Mouse (Mus musculus) kidney, embryonic 14.5 days (tissue): ENCODE measurements around the gene Stxbp5. TPM values are rescaled to one million over a fixed set of nuclear protein-coding genes. Genes with fewer than 3 reads are reported as not detected.
"Not testable (repeated sequence)": the region's sequence is repeated elsewhere in the genome, so short reads cannot be mapped to it uniquely, and the experiment has no call there.

Experiments used
- ATAC-seq: fragments of 200-750 bp; cut with Nextera tagmentation; 2 replicates; pipeline ENCODE4 v1.8.0; 2017; ENCODE audit warnings: moderate number of reproducible peaks, mild to moderate bottlenecking, moderate TSS enrichment, moderate library complexity; ENCODE audit not compliant: low FRiP score, low TSS enrichment
- H3K27ac ChIP-seq: fragments of 300-500 bp; sonication (generic); 2 replicates; pipeline ENCODE4 v1.5.1; 2014; ENCODE audit warnings: low read depth, mild to moderate bottlenecking, low read length, moderate library complexity, mixed read lengths
- H3K27me3 ChIP-seq: fragments of 300-500 bp; sonication (generic); 2 replicates; pipeline ENCODE4 v1.6.1; 2014; ENCODE audit warnings: mild to moderate bottlenecking, low read length; ENCODE audit not compliant: control insufficient read depth, insufficient read depth
- H3K36me3 ChIP-seq: fragments of 300-500 bp; sonication (generic); 2 replicates; pipeline ENCODE4 v1.6.1; 2014; ENCODE audit warnings: low read length, mixed read lengths; ENCODE audit not compliant: control insufficient read depth, insufficient read depth
- H3K4me1 ChIP-seq: fragments of 300-500 bp; sonication (generic); 2 replicates; pipeline ENCODE4 v1.6.1; 2014; ENCODE audit warnings: low read length, mixed read lengths; ENCODE audit not compliant: control insufficient read depth, insufficient read depth
- H3K4me2 ChIP-seq: fragments of 300-500 bp; sonication (generic); replicated peaks from 2 replicates; pipeline ENCODE4 v1.6.1; 2014; ENCODE audit warnings: low read depth, mild to moderate bottlenecking, low read length
- H3K4me3 ChIP-seq: fragments of 300-500 bp; sonication (generic); 2 replicates; pipeline ENCODE4 v1.5.1; 2014; ENCODE audit warnings: mild to moderate bottlenecking, low read length
- H3K9ac ChIP-seq: fragments of 300-500 bp; sonication (generic); 2 replicates; pipeline ENCODE4 v1.6.1; 2014; ENCODE audit warnings: low read depth, mild to moderate bottlenecking, low read length, moderate library complexity
- H3K9me3 ChIP-seq: fragments of 300-500 bp; sonication (generic); 2 replicates; pipeline ENCODE4 v1.6.1; 2016; ENCODE audit warnings: low read length; ENCODE audit not compliant: control insufficient read depth
- WGBS: fragments of 180-500 bp; shearing (Covaris S2); extraction: QIAGEN DNeasy Blood & Tissue Kit; methylation state at CpG from one replicate; pipeline ENCODE4 v1.1.7; 2014; 5-methylcytosine and 5-hydroxymethylcytosine counted together
- polyA plus RNA-seq: library from polyadenylated mRNA; unstranded; fragments of >200 nt; fragmentation: Nextera tagmentation; extraction: Ambion mirVana; gene quantifications from 2 replicates; pipeline ENCODE4 v1.2.1, GENCODE M21; 2014

The Stxbp5 gene
- polyA plus RNA-seq, 1 experiment from 2014 or later = 6.9 TPM

DNA sequence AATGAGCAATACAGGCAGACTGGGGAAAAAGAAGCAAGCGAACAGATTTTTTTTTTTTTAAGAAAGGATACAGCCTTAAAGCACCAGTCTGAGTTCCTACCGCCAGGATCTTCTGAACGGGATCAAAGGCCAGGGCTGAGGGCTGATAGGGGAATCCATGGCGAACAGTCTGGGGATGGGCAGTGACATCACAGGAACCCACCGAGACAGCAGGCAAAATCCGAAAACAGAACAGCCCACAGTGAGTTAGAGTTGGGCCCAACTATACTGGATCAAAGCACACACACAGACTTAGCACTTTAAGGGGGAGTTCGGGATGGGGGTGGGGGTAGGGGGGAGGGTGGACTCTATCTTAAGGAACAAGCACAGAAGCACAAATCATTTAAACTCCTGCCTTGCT, 1.8 kb downstream of the Stxbp5 start:
- no peaks in the 10 kb centered on the region for H3K36me3 ChIP-seq
- H3K9ac ChIP-seq = peak overlapping the region; percentile 88; the same call in 1 of the 2 replicates
- no peak overlapping the region for H3K27ac ChIP-seq
- H3K4me2 ChIP-seq = peak overlapping the region; percentile 77
- H3K27me3 ChIP-seq = no peaks in the 10 kb centered on the region
- no peak for ATAC-seq
- peak overlapping the region; percentile 53 for H3K4me3 ChIP-seq
- no peaks in the 10 kb centered on the region for H3K9me3 ChIP-seq
- H3K4me1 ChIP-seq = peaks cover 6% of the 10 kb centered on the region; the same call in 1 of the 2 replicates
- 7% methylated on average over 7 of the region's 7 CpGs for WGBS

DNA sequence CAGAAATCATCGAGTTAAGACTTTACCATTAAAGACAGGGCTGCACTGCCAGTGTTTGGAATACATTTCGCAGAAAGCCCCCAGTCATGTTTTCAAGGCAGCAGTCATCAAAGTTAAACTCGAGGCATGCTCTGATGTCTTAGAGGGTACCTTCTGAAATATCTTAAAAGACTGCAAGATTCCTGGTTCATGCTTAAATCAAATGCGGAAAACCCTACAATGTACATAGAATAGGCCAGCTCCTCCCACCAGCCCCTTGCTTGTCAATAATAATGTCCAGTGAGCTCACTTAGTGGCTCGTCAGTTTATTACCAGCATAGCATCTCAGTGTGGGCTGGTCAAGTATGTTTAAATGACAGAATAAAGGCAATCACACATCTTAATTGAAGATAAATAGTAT, 3.0 kb downstream of the Stxbp5 start:
- H3K27me3 ChIP-seq = no peaks in the 10 kb centered on the region

DNA sequence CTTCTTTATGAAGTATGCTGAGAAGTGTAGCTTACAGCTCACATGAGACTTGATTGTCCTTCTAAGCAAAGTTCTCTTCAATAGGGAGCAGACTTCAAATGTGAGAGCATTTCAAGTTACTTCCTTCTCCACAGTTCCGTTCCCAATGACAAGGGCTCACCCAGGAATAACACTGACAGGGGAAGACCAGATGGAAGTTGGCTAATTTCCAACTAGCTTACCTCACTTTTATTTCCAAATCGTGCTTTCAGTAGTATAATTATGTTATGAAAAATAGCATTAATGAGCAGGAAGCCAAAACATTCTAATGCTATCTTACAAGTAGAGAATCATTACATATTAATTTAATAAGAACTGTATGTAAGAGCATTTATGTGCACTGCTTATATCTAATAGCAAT, 7.3 kb downstream of the Stxbp5 start:
- Histone ChIP-seq H3K27ac (no peak overlapping the region), H3K36me3 (no peaks in the 10 kb centered on the region), H3K4me3 (no peak overlapping the region), H3K4me2 (no peak overlapping the region), H3K9me3 (no peaks in the 10 kb centered on the region), H3K9ac (no peak overlapping the region), H3K4me1 (no peaks in the 10 kb centered on the region), H3K27me3 (no peaks in the 10 kb centered on the region)
- 63% methylated on average over 2 of the region's 2 CpGs for WGBS
- ATAC-seq = no peak

More for the DNA sequence above, 3.0 kb downstream of the Stxbp5 start:
- Histone ChIP-seq H3K9me3 (no peaks in the 10 kb centered on the region), H3K4me3 (no peak overlapping the region), H3K9ac (no peak overlapping the region), H3K4me1 (peaks cover 6% of the 10 kb centered on the region; the same call in 1 of the 2 replicates), H3K36me3 (no peaks in the 10 kb centered on the region), H3K27ac (no peak overlapping the region), H3K4me2 (no peak overlapping the region)
- no peak for ATAC-seq
- 76% methylated on average over 5 of the region's 5 CpGs for WGBS

DNA sequence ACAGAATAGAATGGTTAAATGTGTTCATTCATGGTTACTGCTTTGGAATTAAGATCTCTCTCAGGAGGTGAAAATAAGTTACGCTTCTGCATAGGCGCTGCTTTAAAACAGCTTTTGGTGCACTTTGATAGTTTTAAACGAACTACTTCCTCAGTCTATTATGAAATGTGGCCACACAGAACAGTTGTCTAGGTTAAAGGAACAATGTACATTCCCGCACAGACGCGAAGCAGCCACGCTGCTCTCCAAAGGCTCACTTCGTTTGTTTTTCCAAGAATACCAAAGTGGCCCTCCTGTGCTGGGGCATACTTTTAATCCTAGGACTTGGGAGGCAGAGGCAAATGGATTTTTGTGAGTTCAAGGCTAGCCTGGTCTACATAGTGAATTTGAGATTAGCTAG, 11.2 kb downstream of the Stxbp5 start:
- Histone ChIP-seq H3K9ac (no peak overlapping the region), H3K27ac (no peak overlapping the region), H3K9me3 (no peaks in the 10 kb centered on the region), H3K4me2 (no peak overlapping the region), H3K36me3 (no peaks in the 10 kb centered on the region), H3K4me3 (no peak overlapping the region), H3K27me3 (no peaks in the 10 kb centered on the region), H3K4me1 (no peaks in the 10 kb centered on the region)
- WGBS = 75% methylated on average over 8 of the region's 8 CpGs
- no peak for ATAC-seq

DNA sequence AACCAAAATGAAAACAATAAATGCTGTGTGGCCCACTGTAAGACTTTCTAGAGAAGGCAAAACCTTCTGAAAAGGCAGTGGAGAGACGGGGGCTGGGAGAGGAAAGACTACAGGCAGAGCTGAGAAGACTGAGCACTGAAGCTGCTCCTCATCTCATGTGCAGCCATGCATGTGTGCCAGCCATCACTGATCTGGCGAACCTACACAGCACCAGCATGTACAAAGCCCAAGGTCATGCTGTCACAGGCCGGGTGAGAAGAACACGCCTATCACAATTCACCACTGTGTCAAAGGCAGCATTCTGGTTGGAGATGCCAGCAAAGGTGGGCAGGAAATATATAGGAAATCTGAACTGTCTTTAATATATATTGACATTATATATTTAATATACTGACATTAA, 12.2 kb downstream of the Stxbp5 start:
- peak; percentile 35; the same call in 1 of the 2 replicates for ATAC-seq
- Histone ChIP-seq H3K27me3 (no peaks in the 10 kb centered on the region), H3K9ac (no peak overlapping the region), H3K36me3 (no peaks in the 10 kb centered on the region), H3K27ac (no peak overlapping the region), H3K4me1 (no peaks in the 10 kb centered on the region), H3K9me3 (no peaks in the 10 kb centered on the region), H3K4me3 (no peak overlapping the region), H3K4me2 (no peak overlapping the region)
- 66% methylated on average over 4 of the region's 4 CpGs for WGBS

DNA sequence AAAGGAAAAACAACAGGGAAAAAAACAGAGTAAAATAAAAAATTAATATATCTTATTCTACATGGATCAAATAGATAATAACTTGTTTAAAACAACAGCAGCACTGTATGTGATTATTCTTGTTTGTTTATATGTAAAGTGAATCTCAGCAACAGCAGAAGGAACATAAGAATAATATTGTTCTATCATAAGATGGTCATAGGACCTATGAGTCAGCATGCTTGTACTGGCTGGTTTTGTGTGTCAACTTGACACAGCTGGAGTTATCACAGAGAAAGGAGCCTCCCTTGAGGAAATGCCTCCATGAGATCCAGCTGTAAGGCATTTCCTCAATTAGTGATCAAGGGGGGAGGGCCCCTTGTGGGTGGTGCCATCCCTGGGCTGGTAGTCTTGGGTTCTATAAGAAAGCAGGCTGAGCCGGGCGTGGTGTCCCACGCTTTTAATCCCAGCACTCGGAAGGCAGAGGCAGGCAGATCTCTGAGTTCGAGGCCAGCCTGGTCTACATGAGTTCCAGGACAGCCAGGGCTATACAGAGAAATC, 19.0 kb downstream of the Stxbp5 start:
- not testable (repeated sequence) for H3K36me3 ChIP-seq, H3K9me3 ChIP-seq, ATAC-seq, H3K4me2 ChIP-seq, H3K27ac ChIP-seq, H3K4me3 ChIP-seq, H3K4me1 ChIP-seq, H3K27me3 ChIP-seq, H3K9ac ChIP-seq
- WGBS = 86% methylated on average over 5 of the region's 5 CpGs

DNA sequence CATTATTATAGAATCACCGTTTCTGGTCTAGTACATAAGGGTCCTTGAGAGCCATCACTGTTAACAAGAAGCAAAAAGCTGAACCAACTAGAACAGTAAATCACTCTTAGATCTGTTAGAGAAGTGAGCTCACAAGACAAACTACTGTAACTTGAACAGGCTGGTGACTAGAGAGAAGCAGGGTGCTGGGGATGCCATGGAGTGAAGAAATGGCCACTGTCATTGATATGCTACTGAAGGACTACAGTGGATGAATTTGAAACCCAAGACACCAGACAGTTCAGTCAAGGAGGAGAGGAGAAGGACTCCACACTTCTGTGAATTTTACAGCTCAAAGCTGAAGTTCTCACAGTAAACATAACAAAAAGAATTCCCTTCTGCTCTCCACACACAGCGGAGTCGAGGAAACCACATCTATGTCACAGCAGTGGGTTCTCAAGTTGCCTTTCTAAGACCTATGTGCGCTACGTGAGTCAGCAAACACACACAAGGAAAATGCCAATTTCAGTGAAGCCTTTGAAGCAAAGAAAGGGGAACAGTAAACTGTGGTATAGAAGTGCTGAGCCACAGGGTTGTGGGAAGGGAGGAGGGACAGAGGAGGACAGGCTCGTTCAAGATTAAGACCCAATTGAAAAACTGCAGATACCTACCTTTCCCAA, 20.7 kb downstream of the Stxbp5 start:
- Histone ChIP-seq H3K4me2 (no peak overlapping the region), H3K4me1 (0 out of 2 replicates have a peak, but pooled peaks cover 3% of the 10 kb centered on the region), H3K36me3 (no peaks in the 10 kb centered on the region), H3K27me3 (no peaks in the 10 kb centered on the region), H3K4me3 (no peak overlapping the region), H3K9ac (no peak overlapping the region), H3K9me3 (no peaks in the 10 kb centered on the region), H3K27ac (no peak overlapping the region)
- 33% methylated on average over 6 of the region's 6 CpGs for WGBS
- peak; percentile 78 for ATAC-seq

DNA sequence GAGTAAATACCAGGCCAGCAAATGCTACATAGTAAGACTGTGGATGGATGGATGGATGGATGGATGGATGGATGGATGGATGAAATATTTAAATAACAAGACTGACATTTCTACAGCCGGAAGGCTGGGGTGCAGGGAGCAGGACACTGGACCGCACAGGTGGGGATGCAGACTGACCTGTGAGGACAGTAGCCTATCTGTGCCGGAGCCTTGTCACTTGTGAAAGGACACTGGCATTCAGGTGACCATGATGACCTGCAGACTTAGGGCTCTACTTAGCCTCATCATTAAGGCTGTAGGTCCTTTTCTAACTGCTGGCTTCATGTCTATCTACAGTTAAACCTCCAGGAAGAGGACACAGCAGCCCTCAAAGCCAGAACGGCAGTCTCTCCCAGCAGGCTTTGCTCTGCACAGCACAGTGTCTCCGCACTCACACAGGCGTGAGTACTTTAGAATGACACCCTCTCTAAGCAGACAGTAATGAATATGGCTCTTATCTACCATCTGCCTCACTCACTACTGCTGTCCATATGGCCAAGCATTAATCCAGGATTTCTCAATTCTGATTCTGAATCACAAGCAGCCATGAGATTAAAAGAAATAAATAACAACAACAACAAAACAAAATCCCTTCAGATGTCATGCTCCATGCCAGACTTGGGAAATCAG, 21.9 kb downstream of the Stxbp5 start:
- Histone ChIP-seq H3K9me3 (no peaks in the 10 kb centered on the region), H3K36me3 (no peaks in the 10 kb centered on the region), H3K9ac (no peak overlapping the region), H3K4me3 (no peak overlapping the region), H3K27me3 (no peaks in the 10 kb centered on the region), H3K4me1 (0 out of 2 replicates have a peak, but pooled peaks cover 3% of the 10 kb centered on the region), H3K27ac (no peak overlapping the region), H3K4me2 (no peak overlapping the region)
- 84% methylated on average over 6 of the region's 6 CpGs for WGBS
- ATAC-seq = no peak

DNA sequence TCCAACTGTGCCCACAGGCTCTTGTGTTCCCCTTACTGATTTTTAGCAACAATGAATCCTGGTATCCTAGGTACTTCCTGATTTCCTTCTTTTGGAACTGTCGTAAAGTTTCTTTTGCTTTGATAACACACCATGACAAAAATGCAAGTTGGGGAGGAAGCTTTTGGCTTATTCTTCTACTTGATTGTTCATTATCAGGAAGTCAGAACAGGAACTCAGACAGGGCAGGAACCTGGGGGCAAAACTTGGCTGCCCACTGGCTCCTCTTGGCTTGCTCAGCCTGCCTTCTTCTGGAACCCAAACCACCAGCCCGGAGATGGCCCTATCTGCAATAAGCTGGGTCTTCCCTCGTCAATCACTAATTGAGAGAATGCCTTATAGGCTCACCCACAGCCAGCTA, 25.0 kb downstream of the Stxbp5 start:
- H3K4me2 ChIP-seq = no peak overlapping the region
- no peaks in the 10 kb centered on the region for H3K9me3 ChIP-seq
- no peaks in the 10 kb centered on the region for H3K36me3 ChIP-seq
- no peak overlapping the region for H3K9ac ChIP-seq
- H3K27ac ChIP-seq = no peak overlapping the region
- H3K4me1 ChIP-seq = 0 out of 2 replicates have a peak, but pooled peaks cover 3% of the 10 kb centered on the region
- ATAC-seq = no peak
- 79% methylated on average over 3 of the region's 3 CpGs for WGBS
- no peaks in the 10 kb centered on the region for H3K27me3 ChIP-seq
- no peak overlapping the region for H3K4me3 ChIP-seq
